Mouse (Mus musculus): ENCODE measurements at regions not wholly inside any gene's neighbourhood (a gene's known extent, or its start where the extent isn't known, plus 50 kb on each side); places are given as distances from the start of the nearest gene placed in this dataset.

GRCm38 (mm10) chr13:83872887-83873286 lies 349.2 kb upstream of the Tmem161b start:
- no peak for DNase-seq (ENCODE audit: low spot score)

DNA sequence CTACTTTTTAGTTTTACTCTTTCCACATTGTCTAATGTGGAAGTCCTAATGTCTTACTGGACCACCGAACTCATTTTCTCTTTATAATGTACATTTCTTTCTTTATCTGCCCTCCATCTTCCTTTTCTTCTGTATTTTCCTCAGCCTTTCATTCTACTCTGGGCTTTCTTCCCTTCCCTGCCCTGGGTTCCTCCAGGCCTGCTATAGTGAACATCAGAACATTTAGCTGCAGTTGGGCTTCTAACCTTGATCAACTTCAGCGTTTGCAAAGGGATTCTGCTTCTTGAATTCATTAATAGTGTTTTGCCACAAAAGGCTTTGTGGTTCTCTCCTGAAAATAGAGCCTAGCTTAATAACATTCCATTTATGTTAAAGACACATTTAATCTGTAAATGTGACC lies 342.5 kb upstream of the Tmem161b start:
- no peak for DNase-seq (ENCODE audit: low spot score)

GRCm38 (mm10) chr13:83880305-83880704 lies 341.8 kb upstream of the Tmem161b start:
- DNase-seq (ENCODE audit: low spot score) = no peak

DNA sequence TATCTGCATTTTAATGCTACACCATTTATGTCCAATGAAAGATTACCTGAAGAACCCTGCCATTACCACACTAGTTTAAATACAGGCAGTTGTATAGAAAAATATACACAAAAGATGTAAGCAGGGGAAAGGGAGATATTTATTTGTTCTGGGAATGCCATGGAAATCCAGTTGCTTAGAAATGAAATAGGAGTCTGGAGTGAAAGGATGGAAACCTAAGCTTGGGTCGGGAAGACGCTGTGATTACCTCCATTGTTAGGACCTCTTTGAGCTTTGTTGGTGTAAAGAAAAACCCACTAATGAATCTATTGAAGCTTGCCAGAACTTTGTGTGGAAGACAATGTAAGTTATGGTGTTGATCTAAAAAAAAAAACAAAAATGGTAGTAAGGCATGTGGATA lies 341.3 kb upstream of the Tmem161b start:
- no peak for DNase-seq (ENCODE audit: low spot score)

DNA sequence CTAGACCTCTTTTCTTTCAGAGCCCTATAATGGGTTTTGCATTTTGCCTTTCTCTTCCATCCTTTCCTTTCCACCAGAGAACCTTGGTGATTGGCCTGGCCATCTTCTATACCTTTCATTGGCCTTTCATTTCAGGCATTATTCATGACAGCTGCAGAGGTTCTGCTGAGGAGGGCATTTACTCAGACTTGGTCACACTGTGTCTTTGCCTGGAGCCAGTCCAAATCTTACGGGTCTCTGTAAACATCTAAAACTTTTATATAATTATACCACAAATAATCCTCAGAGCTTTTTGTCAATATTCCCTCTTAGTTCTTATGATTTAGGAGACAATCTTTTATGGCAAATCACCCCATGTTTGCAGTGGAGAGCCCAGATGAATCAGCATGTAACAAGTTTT lies 339.3 kb upstream of the Tmem161b start:
- no peak for DNase-seq (ENCODE audit: low spot score)

- DNase-seq (ENCODE audit: low spot score) = no peak
Measured at GRCm38 (mm10) chr13:83883821-83884220, 338.3 kb upstream of the Tmem161b start.

DNA sequence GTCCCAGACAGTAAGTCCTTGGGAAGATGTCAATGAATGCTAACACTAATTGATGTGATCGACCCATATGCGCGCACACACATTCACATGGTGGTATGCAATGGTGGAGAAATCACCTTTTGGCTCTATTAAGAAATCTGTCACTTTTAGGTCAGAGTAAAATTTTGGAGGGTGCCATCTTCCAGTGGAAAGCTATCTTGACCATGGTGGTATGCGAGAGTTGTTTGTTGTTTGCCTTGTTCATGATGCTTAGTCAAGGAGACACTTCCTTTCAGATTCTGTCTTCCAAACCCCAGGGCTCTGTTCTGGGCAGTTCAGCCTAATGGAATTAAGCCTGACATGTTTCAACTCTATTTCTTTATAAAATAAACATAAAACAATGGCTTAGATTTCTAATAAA lies 337.9 kb upstream of the Tmem161b start:
- no peak for DNase-seq (ENCODE audit: low spot score)

DNA sequence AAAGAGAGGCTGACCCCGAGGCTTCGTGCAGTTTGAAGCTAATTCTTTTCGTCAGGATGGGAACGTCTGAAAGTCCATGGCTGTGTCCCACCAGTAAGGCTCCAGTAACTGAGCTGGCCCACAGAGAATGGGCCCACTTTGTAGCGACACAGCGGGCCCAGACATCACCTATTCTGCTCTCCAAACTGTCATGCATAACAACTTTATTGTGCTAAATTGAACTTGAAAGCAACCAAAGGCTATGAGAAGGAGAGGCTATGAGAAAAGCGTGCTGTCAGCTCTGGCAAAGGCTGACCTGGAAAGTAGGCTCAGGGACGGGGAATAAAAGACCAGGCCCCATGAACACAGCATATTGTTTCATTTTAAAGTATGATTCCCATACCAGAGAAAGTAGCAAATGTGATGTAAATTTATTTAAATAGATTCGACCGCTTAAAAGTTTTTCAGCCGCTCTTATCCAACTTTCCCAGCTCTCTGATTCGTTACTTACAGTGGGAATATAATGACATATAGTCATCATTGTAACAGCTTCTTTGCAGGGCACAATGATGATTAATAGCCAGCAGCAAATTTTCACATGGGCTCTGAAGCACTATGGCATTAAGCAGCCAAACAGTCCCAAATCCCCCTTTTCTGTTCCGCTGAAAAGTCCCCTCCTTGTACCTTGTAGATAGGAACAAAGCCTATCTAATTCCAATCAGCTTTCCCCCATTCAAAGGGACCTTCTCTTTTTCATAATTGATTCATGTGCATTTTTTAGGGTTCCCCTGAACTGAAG lies 337.1 kb upstream of the Tmem161b start:
- no peak for DNase-seq (ENCODE audit: low spot score)

DNA sequence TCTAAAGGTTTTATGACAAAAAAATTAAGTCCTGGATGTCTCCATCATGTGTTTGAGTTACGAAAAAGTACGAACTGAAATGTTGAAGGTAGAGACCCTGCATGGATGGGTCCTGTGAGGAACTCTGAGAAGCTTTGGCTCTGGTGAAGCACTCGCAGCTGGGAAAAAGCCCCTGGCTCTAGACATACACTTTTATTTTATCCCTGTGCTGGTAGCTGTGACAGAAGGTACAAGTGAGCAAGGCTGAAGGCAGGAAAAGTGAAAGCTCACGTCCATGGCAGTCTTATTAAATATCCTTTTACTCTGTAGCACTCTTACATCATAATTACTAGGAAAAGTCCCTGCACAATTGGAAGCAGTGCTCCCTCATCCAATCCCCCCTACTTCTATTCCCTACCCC lies 336.4 kb upstream of the Tmem161b start:
- DNase-seq (ENCODE audit: low spot score) = no peak

GRCm38 (mm10) chr13:83914697-83915096 lies 307.4 kb upstream of the Tmem161b start:
- no peak for DNase-seq (ENCODE audit: low spot score)

DNA sequence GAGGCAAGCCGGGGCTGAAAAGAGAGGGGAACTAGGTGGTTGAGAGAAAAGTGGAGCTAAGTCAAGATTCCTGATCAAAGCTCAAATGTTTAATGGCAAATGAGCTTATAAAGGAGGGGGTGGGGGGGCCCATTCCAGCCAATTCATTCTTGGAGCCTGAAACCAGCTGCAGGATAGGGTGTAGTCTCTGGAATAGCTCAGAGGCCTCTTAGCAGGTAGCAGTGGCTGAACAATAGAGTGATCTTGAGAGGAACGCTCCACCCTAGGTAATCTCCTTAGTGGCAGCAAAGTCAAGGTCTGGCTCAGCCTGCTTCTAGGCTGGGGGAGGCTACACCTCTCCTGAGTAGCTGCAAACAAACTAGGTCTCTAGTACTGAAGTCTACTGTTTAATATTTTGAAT lies 289.3 kb upstream of the Tmem161b start:
- DNase-seq (ENCODE audit: low spot score) = no peak

- no peak for DNase-seq (ENCODE audit: low spot score)
Measured at GRCm38 (mm10) chr13:83946495-83946894, 275.6 kb upstream of the Tmem161b start.

- no peak for DNase-seq (ENCODE audit: low spot score)
Measured at GRCm38 (mm10) chr13:83951163-83951562, 270.9 kb upstream of the Tmem161b start.

DNA sequence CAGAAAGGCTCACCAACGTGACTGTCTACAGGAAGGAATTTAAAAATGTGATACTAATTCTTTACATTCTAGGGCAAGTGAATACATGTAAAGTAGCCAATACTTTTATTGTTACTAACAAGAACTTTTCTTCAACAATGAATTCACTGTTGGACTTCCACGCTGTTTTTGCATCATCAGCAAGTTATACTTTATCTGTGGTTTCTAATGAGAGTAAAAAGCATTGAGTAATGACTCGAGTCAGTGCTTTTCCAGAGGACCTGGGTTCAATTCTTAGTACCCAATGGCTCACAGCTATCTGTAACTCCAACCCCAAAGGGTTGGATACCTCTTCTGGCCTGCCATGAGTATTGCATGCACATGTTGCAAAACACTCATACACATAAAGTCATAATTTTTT lies 270.3 kb upstream of the Tmem161b start:
- no peak for DNase-seq (ENCODE audit: low spot score)

- no peak for DNase-seq (ENCODE audit: low spot score)
Measured at GRCm38 (mm10) chr13:83952353-83952752, 269.7 kb upstream of the Tmem161b start.

- DNase-seq (ENCODE audit: low spot score) = no peak
Measured at GRCm38 (mm10) chr13:83952862-83953261, 269.2 kb upstream of the Tmem161b start.

DNA sequence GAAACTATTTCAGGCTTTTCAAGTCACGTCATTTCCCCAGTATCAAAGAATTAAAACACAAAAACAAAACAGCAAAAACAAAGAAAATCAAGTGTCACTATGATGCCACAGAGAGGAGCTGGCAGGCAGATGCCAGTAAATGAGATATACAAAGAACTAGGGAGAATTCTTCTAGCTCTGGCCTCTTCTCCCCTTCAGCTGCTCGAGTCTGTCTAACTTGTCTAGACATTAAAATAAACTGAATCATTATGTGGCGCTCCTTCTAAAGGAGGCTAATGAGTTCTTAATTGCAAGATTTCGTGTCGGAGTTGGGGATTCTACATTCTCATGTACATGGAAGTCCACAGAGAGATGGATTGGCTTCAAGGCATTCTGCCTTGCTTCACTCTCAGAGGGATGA lies 266.4 kb upstream of the Tmem161b start:
- no peak for DNase-seq (ENCODE audit: low spot score)

GRCm38 (mm10) chr13:83978541-83978940 lies 243.6 kb upstream of the Tmem161b start:
- DNase-seq (ENCODE audit: low spot score) = no peak

DNA sequence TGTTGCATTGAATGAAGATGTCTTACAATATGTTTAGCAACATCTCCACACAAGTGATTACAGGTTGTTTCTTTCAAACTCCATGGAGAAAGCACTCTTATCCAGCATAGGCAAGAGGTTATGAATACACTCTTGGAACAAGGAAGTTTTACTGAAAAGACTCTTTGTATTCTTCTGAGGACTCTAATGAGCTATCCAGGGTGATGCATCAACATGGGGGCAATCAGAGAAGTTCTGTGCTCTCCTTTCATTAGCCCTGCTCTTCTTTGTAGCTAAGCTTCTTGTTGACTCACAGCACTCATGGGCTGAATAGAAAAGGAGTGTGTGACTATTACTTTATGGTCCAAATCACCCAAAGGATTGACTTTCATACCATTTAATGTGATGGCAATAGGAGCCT lies 242.6 kb upstream of the Tmem161b start:
- DNase-seq (ENCODE audit: low spot score) = no peak

DNA sequence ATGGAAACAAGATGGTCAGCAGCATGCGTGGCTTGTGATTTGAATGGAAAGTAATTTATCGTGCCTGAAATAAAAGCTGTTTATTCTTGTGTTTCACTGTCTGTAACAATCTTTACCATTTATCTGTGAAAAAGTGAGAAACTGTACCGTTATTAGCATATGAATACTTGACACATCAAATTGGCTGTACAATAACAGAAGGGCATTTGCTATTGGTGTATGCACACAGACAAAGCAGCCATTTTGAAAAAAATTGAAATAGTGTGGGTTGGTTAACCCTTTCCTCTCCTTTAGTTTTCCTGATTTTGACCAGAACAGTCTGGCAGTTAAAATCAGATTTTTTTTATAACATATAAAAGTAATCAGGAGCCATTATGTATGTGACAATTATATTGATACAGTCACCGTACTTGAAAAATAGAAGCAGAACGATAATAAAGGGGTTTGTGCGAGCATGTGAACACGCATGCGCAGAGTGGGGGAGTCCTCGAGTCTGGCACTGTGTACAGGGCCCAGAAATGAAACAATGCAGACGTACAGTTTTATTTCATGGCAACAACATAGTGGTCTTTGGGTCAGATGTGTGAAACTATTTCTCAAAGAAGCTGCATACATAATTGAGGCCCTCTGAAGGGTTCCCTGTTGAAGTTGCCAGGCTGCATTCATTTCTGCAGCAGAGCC lies 237.3 kb upstream of the Tmem161b start:
- no peak for DNase-seq (ENCODE audit: low spot score)

DNA sequence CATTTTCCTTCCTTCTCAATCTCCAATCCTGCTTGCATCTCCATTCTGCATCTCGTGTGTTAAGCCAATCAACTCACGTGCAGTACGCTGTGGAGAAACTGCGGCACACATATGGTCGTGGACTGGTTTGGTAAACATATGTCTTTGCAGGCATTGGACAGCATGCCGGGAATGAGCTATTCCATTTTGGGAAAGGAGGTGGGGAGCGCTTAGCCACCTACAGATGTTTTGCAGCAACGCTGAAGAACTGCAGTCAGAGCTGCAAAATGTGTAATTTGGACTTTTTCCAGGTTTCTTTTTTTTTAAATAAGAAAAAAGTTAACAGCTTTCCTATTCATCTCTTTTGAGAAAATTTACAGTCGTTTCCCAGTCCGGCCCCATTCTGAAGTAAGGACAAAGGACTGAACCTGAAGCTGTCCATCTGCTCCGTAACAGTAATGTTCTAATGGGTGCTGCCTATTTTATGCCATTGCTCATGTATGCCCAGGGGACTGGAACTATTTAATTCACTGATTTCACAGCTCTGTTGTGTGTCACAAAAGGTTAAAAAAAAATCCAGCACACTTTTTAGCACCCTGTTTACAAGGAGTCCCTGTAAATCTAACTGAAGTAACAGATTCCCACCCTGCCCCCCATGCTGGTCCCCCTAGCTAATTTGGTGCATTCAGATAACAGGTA lies 234.2 kb upstream of the Tmem161b start:
- DNase-seq (ENCODE audit: low spot score) = no peak

DNA sequence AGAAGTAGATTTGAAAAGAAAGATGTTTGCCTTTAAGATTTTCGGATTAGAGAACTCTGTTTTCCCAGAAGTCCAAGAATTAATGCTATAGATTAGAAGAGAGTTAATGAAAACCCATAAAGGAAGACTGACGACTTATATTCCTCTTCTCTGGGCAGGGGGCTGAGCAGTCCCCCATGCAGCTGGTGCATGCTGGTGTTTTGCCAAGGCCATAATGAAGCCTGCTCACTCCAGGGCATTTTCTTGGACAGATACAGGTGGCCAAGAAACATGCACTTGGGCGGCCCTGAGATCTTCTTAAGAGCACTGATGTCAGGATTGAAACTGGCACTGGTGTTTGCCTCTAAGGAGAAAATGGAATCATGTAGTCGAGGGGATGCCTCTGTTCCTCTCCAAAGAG lies 233.6 kb upstream of the Tmem161b start:
- DNase-seq (ENCODE audit: low spot score) = no peak

All from ovary, adult 18-20 months (tissue).